Mouse (Mus musculus) midbrain, embryonic 11.5 days (tissue): Measurements from ENCODE around the gene Ngly1. TPM values are rescaled to one million over a fixed set of nuclear protein-coding genes. Genes with fewer than 3 reads are reported as not detected.

Experiments used
- ATAC-seq: fragments of 200-750 bp; cut with Nextera tagmentation; 2 replicates; pipeline ENCODE4 v1.8.0; 2017; ENCODE audit warnings: moderate TSS enrichment, moderate library complexity; ENCODE audit not compliant: low FRiP score
- DNase-seq: peaks from one replicate; pipeline ENCODE4 v3.0.0; 2015; ENCODE audit warnings: low spot score; ENCODE audit errors: missing footprints
- H3K27ac ChIP-seq: fragments of 300-500 bp; sonication (generic); 2 replicates; pipeline ENCODE4 v1.5.1; 2014; ENCODE audit warnings: low read depth, low read length
- H3K27me3 ChIP-seq: fragments of 300-500 bp; sonication (generic); 2 replicates; pipeline ENCODE4 v1.6.1; 2014; ENCODE audit warnings: mild to moderate bottlenecking, low read length, moderate library complexity, mixed read lengths; ENCODE audit not compliant: control insufficient read depth, insufficient read depth
- H3K36me3 ChIP-seq: fragments of 300-500 bp; sonication (generic); 2 replicates; pipeline ENCODE4 v1.6.1; 2014; ENCODE audit warnings: mild to moderate bottlenecking, low read length, moderate library complexity, mixed read lengths; ENCODE audit not compliant: control insufficient read depth, insufficient read depth
- H3K4me1 ChIP-seq: fragments of 300-500 bp; sonication (generic); 2 replicates; pipeline ENCODE4 v1.6.1; 2014; ENCODE audit warnings: low read length; ENCODE audit not compliant: control insufficient read depth, insufficient read depth
- H3K4me2 ChIP-seq: fragments of 300-500 bp; sonication (generic); 2 replicates; pipeline ENCODE4 v1.6.1; 2014; ENCODE audit warnings: mild to moderate bottlenecking, moderate library complexity
- H3K4me3 ChIP-seq: fragments of 300-500 bp; sonication (generic); 2 replicates; pipeline ENCODE4 v1.5.1; 2014; ENCODE audit warnings: low read depth, low read length
- H3K9ac ChIP-seq: fragments of 300-500 bp; sonication (generic); 2 replicates; pipeline ENCODE4 v1.6.1; 2014; ENCODE audit warnings: low read length
- H3K9me3 ChIP-seq: fragments of 300-500 bp; sonication (generic); 2 replicates; pipeline ENCODE4 v1.6.1; 2016; ENCODE audit warnings: low read length; ENCODE audit not compliant: control insufficient read depth
- WGBS: fragments of 180-500 bp; shearing (Covaris S2); extraction: QIAGEN DNeasy Blood & Tissue Kit; methylation state at CpG from one replicate; pipeline ENCODE4 v1.1.7; 2014; 5-methylcytosine and 5-hydroxymethylcytosine counted together
- polyA plus RNA-seq: library from polyadenylated mRNA; unstranded; fragments of >200 nt; fragmentation: Nextera tagmentation; extraction: Ambion mirVana; gene quantifications from 2 replicates; pipeline ENCODE4 v1.2.1, GENCODE M21; 2014

Gene Ngly1
- polyA plus RNA-seq, 1 experiment from 2014 or later, result 22.0 TPM

- H3K4me1 ChIP-seq, result no peaks in the 10 kb centered on the region
- DNase-seq (no peak), ATAC-seq (no peak)
- no peaks in the 10 kb centered on the region for H3K27me3 ChIP-seq
- WGBS, result 73% methylated on average over 3 of the region's 3 CpGs
- no peak overlapping the region for H3K9ac ChIP-seq
- no peak overlapping the region for H3K4me3 ChIP-seq
- no peak overlapping the region for H3K4me2 ChIP-seq
- H3K27ac ChIP-seq, result no peak overlapping the region
- H3K36me3 ChIP-seq, result no peaks in the 10 kb centered on the region
- H3K9me3 ChIP-seq, result no peaks in the 10 kb centered on the region
Measured at GRCm38 (mm10) chr14:16236466-16236865, 12.6 kb upstream of the Ngly1 start.

- H3K9ac ChIP-seq, result no peak overlapping the region; the same call in 1 of the 2 replicates
- no peaks in the 10 kb centered on the region for H3K27me3 ChIP-seq
- H3K4me2 ChIP-seq, result peak overlapping the region; percentile 58
- no peaks in the 10 kb centered on the region for H3K9me3 ChIP-seq
- H3K4me3 ChIP-seq, result no peak overlapping the region
- 97% methylated on average over 10 of the region's 10 CpGs for WGBS
- H3K4me1 ChIP-seq, result peaks cover 6% of the 10 kb centered on the region; the same call in 1 of the 2 replicates
- no peak for ATAC-seq
- DNase-seq, result peak; percentile 83
- H3K27ac ChIP-seq, result no peak overlapping the region
- no peaks in the 10 kb centered on the region for H3K36me3 ChIP-seq
Measured at GRCm38 (mm10) chr14:16242193-16242815, 6.8 kb upstream of the Ngly1 start.

GRCm38 (mm10) chr14:16242947-16243602 is 6.0 kb upstream of the Ngly1 start:
- DNase-seq, result peak; percentile 98
- H3K27me3 ChIP-seq, result no peaks in the 10 kb centered on the region
- H3K36me3 ChIP-seq, result no peaks in the 10 kb centered on the region
- H3K4me1 ChIP-seq, result peaks cover 6% of the 10 kb centered on the region; the same call in 1 of the 2 replicates
- H3K4me2 ChIP-seq, result peak overlapping the region; percentile 58
- H3K9ac ChIP-seq, result peak overlapping the region; percentile 68
- no peaks in the 10 kb centered on the region for H3K9me3 ChIP-seq
- 4% methylated on average over 34 of the region's 34 CpGs for WGBS
- peak overlapping the region; percentile 38 for H3K4me3 ChIP-seq
- no peak overlapping the region for H3K27ac ChIP-seq
- ATAC-seq, result peak; percentile 93

GRCm38 (mm10) chr14:16243603-16244209 is 5.4 kb upstream of the Ngly1 start:
- 20% methylated on average over 10 of the region's 10 CpGs for WGBS
- Histone ChIP-seq H3K36me3 (no peaks in the 10 kb centered on the region), H3K9me3 (no peaks in the 10 kb centered on the region), H3K4me3 (peak overlapping the region; percentile 38), H3K27me3 (no peaks in the 10 kb centered on the region), H3K27ac (no peak overlapping the region), H3K4me2 (peak overlapping the region; percentile 58), H3K9ac (peak overlapping the region; percentile 68), H3K4me1 (peaks cover 6% of the 10 kb centered on the region; the same call in 1 of the 2 replicates)
- DNase-seq, result no peak
- no peak for ATAC-seq

GRCm38 (mm10) chr14:16244370-16244769 is 4.7 kb upstream of the Ngly1 start:
- Histone ChIP-seq H3K36me3 (no peaks in the 10 kb centered on the region), H3K9me3 (no peaks in the 10 kb centered on the region), H3K4me2 (no peak overlapping the region), H3K9ac (no peak overlapping the region), H3K4me3 (no peak overlapping the region), H3K4me1 (peaks cover 6% of the 10 kb centered on the region; the same call in 1 of the 2 replicates), H3K27me3 (no peaks in the 10 kb centered on the region), H3K27ac (no peak overlapping the region)
- ATAC-seq, result no peak
- DNase-seq, result no peak
- WGBS, result 61% methylated on average over 2 of the region's 2 CpGs

- H3K27me3 ChIP-seq, result no peaks in the 10 kb centered on the region
- no peak overlapping the region for H3K9ac ChIP-seq
- H3K4me3 ChIP-seq, result no peak overlapping the region
- no peaks in the 10 kb centered on the region for H3K9me3 ChIP-seq
- DNase-seq (no peak), ATAC-seq (no peak)
- no peaks in the 10 kb centered on the region for H3K36me3 ChIP-seq
- 83% methylated on average over 1 of the region's 1 CpGs for WGBS
- H3K27ac ChIP-seq, result no peak overlapping the region
- H3K4me2 ChIP-seq, result no peak overlapping the region
- peaks cover 10% of the 10 kb centered on the region for H3K4me1 ChIP-seq
Measured at GRCm38 (mm10) chr14:16245127-16245526, 4.0 kb upstream of the Ngly1 start.

- Histone ChIP-seq H3K4me3 (no peak overlapping the region), H3K9me3 (no peaks in the 10 kb centered on the region), H3K27me3 (no peaks in the 10 kb centered on the region), H3K27ac (no peak overlapping the region), H3K9ac (no peak overlapping the region), H3K4me2 (no peak overlapping the region), H3K4me1 (peaks cover 11% of the 10 kb centered on the region), H3K36me3 (no peaks in the 10 kb centered on the region)
- WGBS, result 86% methylated on average over 2 of the region's 2 CpGs
- no peak for ATAC-seq
- DNase-seq, result no peak
Measured at GRCm38 (mm10) chr14:16246340-16246912, 2.7 kb upstream of the Ngly1 start.

- H3K4me2 ChIP-seq, result no peak overlapping the region
- H3K27me3 ChIP-seq, result no peaks in the 10 kb centered on the region
- H3K9ac ChIP-seq, result no peak overlapping the region
- no peaks in the 10 kb centered on the region for H3K36me3 ChIP-seq
- peaks cover 8% of the 10 kb centered on the region for H3K4me1 ChIP-seq
- H3K27ac ChIP-seq, result no peak overlapping the region
- WGBS, result 68% methylated on average over 3 of the region's 3 CpGs
- no peaks in the 10 kb centered on the region for H3K9me3 ChIP-seq
- no peak for ATAC-seq
- H3K4me3 ChIP-seq, result no peak overlapping the region
- no peak for DNase-seq
Measured at GRCm38 (mm10) chr14:16248135-16248534, 945 bp upstream of the Ngly1 start.
